Mouse (Mus musculus): Measurements from ENCODE around the gene Btbd9.

Btbd9 gene

DNA sequence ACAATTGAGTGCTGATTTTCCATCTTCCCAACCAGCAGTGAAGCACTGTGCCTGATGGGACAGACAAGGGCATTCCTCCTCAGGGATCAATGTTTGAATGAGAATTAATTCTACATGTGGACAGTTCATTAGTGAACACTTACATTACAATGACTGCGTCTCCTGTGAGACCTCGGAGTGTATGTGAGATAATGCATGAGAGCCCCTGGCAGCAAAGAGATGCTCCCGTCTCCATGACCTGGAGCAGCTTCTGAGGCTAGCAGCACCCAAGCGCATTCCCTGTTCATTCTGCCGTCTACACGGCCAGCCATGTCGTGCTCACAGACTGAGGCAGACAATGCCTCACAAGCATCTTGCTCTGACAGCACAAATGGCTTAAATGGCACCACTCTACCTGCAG, 85.7 kb downstream of the Btbd9 start:
- no peak for ATAC-seq (ENCODE audit: insufficient number of reproducible peaks, low FRiP score, low TSS enrichment)

GRCm38 (mm10) chr17:30490086-30490485, 86.2 kb downstream of the Btbd9 start:
- no peak for ATAC-seq (ENCODE audit: insufficient number of reproducible peaks, low FRiP score, low TSS enrichment)

- no peak for ATAC-seq (ENCODE audit: insufficient number of reproducible peaks, low FRiP score, low TSS enrichment)
These were observed 86.7 kb downstream of the Btbd9 start for GRCm38 (mm10) chr17:30489629-30490028.

- no peak for ATAC-seq (ENCODE audit: insufficient number of reproducible peaks, low FRiP score, low TSS enrichment)
These were observed 88.6 kb downstream of the Btbd9 start for GRCm38 (mm10) chr17:30487695-30488094.

- ATAC-seq (ENCODE audit: insufficient number of reproducible peaks, low FRiP score, low TSS enrichment), result no peak
These were observed 91.0 kb downstream of the Btbd9 start for GRCm38 (mm10) chr17:30485067-30485854.

DNA sequence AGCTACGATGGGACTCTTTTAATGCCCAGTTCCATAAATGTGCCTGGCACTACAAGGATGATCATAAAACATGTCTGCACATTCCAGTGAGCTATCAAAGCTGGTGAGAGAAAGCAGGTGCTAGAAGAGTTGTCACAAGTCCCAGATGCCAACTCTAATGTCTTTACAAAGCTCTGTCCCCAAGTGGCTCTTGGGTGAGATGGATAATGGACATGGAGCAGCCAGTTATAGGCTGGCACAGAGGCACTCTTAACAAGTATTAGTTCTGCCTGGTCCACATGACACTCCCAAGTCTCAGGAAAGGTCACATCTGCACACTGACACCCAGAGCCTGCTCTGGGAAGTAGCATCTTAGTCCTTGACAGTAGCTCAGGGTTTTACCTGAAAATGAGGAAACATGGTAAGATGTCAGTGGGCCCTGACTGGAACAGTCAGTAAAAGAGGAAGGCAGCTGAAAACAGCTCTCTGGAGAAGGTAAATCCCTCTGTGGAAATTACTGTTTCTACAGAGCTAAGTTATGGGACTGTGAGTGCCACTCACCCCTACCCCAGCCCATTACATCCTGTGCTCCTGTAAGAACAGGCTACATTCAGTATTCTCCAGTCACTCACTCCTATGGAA, 91.7 kb downstream of the Btbd9 start:
- no peak for ATAC-seq (ENCODE audit: insufficient number of reproducible peaks, low FRiP score, low TSS enrichment)

DNA sequence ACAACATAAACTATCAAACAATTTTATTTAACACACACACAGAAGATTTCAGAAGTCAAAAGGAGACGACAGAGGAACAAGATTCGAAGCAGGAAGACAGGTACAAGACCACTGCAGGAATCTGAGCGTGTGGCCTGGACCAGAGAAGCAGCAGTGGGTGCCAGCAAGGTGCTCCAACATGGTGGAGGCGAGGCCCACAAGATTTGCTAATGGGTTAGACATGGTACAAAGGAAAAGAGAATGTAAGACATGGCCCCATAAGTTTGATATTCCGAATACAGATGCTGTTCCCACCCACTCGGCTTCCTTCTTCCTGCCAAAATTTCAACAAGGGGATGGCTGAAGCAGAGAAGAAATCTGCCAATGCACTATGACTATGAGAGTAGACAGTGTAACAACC, 94.5 kb downstream of the Btbd9 start:
- no peak for ATAC-seq (ENCODE audit: insufficient number of reproducible peaks, low FRiP score, low TSS enrichment)

DNA sequence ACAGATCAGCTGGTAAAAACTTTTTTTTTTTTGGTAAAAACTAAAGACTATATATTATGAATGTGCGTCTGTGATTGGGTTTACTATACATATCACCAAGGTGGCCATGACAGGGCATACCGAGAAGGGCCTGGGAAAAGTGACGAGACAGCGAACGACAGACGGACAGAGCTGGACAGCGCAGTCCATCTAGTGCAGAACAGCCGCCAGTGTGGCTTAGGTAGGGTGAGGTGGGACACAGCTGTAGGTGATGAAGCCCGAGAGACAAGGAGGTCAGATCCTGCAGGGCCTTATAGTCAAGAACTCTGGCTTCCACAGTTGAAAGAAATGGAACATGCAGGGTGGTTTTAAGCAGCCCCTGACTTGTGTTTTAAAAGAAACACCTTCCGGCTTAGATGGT, 94.9 kb downstream of the Btbd9 start:
- ATAC-seq (ENCODE audit: insufficient number of reproducible peaks, low FRiP score, low TSS enrichment), result no peak

GRCm38 (mm10) chr17:30480381-30480780, 95.9 kb downstream of the Btbd9 start:
- ATAC-seq (ENCODE audit: insufficient number of reproducible peaks, low FRiP score, low TSS enrichment), result no peak

- no peak for ATAC-seq (ENCODE audit: insufficient number of reproducible peaks, low FRiP score, low TSS enrichment)
These were observed 98.1 kb downstream of the Btbd9 start for GRCm38 (mm10) chr17:30478181-30478580.

GRCm38 (mm10) chr17:30474561-30474960, 101.7 kb downstream of the Btbd9 start:
- ATAC-seq (ENCODE audit: insufficient number of reproducible peaks, low FRiP score, low TSS enrichment), result no peak

DNA sequence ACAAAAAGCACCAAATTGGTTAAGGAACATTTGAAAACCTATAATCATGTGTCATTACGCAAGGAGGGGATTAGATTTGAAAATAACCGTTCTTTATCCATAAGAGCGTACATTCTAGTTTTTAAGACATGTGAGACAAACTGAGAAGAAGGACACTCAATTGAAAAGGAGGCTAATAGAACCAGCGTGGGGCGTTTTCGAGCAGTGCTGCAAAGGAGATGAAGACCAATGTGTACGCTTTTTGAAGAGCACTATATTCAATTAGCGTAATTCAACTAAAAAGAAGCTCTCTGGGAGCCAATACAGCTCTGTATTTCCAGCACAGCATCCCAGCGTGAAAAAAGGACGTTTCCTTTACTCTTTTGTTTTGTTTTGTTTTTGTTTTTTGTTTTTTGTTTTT, 103.5 kb downstream of the Btbd9 start:
- no peak for ATAC-seq (ENCODE audit: insufficient number of reproducible peaks, low FRiP score, low TSS enrichment)

- ATAC-seq (ENCODE audit: insufficient number of reproducible peaks, low FRiP score, low TSS enrichment), result no peak
These were observed 104.8 kb downstream of the Btbd9 start for GRCm38 (mm10) chr17:30471512-30471911.

DNA sequence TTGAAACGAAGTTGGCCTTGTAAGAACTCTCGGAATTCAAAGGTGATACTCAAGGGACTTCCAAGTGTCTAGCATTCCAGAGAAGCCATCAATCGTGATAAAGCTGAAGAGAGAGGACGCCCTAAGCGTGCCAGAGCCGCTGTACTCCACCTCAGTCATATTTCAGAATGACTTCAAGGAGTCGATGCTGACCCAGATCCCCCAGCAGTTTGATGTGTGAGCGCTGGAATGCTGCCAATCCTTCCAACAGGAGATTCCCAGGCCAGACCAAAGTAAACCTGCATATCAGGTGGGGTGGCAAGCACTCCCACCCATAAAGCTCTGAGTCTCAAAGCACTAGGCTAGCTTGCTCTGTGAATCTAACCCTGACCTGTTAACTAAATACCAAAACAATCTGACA, 105.5 kb downstream of the Btbd9 start:
- ATAC-seq (ENCODE audit: insufficient number of reproducible peaks, low FRiP score, low TSS enrichment), result no peak

- 0 out of 2 replicates have a peak, but pooled peaks have one; percentile 10 for ATAC-seq (ENCODE audit: insufficient number of reproducible peaks, low FRiP score, low TSS enrichment)
These were observed 106.0 kb downstream of the Btbd9 start for GRCm38 (mm10) chr17:30470286-30470685.

DNA sequence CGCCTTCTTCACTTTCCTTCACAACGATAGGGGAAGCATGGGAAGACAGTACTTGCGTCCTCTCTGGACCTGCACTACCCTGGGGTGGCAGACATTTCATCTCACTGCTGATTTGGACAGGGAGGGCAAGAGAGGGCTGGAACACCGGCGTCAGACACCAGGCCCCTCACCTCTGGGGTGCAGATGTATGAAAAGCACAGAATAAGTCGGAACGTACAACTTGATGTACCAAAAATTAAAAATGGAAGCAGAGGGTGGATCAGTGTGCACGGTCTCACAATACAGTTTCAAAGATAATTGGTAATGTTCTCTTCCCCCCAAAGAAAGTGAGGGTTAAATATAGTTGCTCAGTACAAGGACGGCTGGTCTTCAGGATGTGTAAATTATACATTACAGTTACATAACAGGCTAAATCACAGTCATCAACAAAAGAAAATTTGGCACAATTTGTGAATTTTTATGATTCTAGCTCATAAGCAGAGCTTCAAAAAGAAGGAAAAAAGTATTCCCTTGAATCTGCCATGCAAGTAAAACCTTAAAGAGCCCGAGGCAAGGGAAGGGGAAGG, 106.7 kb downstream of the Btbd9 start:
- ATAC-seq (ENCODE audit: insufficient number of reproducible peaks, low FRiP score, low TSS enrichment), result no peak

DNA sequence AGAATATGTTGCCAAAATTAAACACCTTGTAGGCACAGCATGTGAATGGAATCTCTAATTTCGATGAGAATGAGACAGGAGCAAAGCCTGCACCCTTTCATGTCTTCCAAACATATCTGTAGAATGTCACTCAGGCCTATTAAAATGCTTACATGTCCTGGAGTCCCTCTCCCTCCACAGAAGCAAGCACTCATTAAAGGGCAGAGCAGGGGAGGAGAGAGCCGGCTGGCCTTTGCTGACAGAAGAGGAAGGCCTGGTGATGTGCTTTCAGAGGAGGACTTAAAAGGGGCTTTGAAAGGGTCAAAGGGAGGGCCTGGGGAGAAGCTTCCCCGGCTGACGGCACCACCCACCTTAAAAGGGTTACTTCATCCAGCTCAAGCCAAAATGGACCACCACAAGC, 107.9 kb downstream of the Btbd9 start:
- no peak for ATAC-seq (ENCODE audit: insufficient number of reproducible peaks, low FRiP score, low TSS enrichment)

DNA sequence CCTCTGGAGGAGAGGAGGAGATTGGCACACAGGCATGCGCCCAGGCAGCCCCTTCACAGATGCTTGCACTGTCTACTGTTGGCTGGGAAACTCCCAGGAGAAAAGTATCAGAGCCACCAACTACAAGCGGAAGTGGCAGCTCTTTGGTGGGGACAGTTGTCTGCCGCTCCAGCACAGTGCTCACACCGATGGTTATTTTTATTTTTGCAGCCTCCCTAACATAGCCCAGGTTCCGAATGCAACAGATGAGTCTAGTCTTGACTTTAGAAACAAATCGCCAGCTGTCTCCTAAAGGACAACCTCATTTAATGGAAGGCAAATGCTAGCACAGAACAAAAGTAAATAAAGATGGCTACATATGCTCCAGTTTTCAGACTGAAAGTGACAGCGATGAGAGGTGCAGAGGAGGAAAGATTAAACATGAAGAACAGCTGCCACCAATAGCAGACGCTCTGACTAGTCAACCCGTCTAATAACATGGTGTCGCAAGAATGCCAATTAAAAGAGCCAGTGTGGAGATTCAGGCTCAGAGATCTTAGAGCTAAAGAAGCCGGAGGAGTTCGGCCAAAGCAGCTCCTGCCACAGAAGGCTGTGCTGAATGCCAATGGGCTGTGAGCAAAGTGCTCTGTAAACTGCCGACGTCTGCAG, 108.6 kb downstream of the Btbd9 start:
- ATAC-seq (ENCODE audit: insufficient number of reproducible peaks, low FRiP score, low TSS enrichment), result no peak

DNA sequence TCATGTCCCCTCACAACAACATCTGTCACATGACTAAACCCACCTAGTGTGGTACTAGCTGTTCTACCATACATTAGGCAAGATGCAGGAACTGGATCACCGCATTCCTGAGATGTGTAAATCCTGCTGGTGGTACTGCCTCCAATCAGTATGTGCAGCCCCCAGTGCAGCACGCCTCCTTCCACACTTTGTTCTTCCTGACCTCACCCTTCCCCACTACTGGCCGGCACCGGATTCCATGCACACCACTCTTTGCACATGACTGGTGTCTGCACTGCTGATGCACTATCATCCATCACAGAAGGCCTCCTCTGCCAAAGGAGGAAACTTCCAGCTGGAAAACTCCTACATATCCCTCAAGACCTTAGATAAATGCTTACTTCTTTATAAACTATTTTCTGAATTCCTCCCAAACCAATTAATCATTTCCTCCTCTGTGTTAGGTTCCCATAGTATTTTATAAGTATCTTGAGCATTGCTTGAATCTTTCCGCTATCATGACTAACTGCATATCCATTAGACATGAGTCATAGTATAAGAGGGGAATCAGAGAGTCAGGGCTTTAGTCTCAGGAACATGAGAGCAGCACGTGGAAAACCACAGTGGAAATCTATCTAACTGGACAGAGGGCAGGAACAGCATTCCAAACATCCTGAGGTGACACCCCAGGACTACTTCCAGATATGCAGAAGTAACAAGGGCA, 111.1 kb downstream of the Btbd9 start:
- ATAC-seq (ENCODE audit: insufficient number of reproducible peaks, low FRiP score, low TSS enrichment), result no peak

- no peak for ATAC-seq (ENCODE audit: insufficient number of reproducible peaks, low FRiP score, low TSS enrichment)
These were observed 112.0 kb downstream of the Btbd9 start for GRCm38 (mm10) chr17:30464240-30464745.
